Mouse (Mus musculus) embryonic facial prominence, embryonic 14.5 days (tissue): ENCODE measurements at regions not wholly inside any gene's neighbourhood (a gene's known extent, or its start where the extent isn't known, plus 50 kb on each side); places are given as distances from the start of the nearest gene placed in this dataset.
"Not testable (repeated sequence)": the region's sequence is repeated elsewhere in the genome, so short reads cannot be mapped to it uniquely, and the experiment has no call there.

Experiments
- ATAC-seq: fragments of 200-750 bp; cut with Nextera tagmentation; 2 replicates; pipeline ENCODE4 v1.8.0; 2017; ENCODE audit warnings: low read depth, moderate number of reproducible peaks, moderate TSS enrichment
- DNase-seq: peaks from one replicate; pipeline ENCODE4 v3.0.0-alpha.2; 2015; ENCODE audit warnings: low spot score
- H3K27ac ChIP-seq: fragments of 300-500 bp; sonication (generic); replicated peaks from 2 replicates; pipeline ENCODE4 v1.5.1; 2014; ENCODE audit warnings: low read depth, mild to moderate bottlenecking, low read length, moderate library complexity
- H3K27me3 ChIP-seq: fragments of 300-500 bp; sonication (generic); replicated peaks from 2 replicates; pipeline ENCODE4 v1.6.1; 2014; ENCODE audit warnings: low read length; ENCODE audit not compliant: control insufficient read depth, insufficient read depth
- H3K36me3 ChIP-seq: fragments of 300-500 bp; sonication (generic); 2 replicates; pipeline ENCODE4 v1.6.1; 2014; ENCODE audit warnings: low read length, mixed read lengths; ENCODE audit not compliant: control insufficient read depth, insufficient read depth
- H3K4me1 ChIP-seq: fragments of 300-500 bp; sonication (generic); 2 replicates; pipeline ENCODE4 v1.6.1; 2014; ENCODE audit warnings: antibody characterized with exemption, low read length; ENCODE audit not compliant: control insufficient read depth, insufficient read depth
- H3K4me2 ChIP-seq: fragments of 300-500 bp; sonication (generic); 2 replicates; pipeline ENCODE4 v1.6.1; 2014; ENCODE audit warnings: low read depth, mild to moderate bottlenecking, low read length, moderate library complexity, mixed read lengths
- H3K4me3 ChIP-seq: fragments of 300-500 bp; sonication (generic); 2 replicates; pipeline ENCODE4 v1.5.1; 2014; ENCODE audit warnings: low read depth, mild to moderate bottlenecking, low read length
- H3K9ac ChIP-seq: fragments of 300-500 bp; sonication (generic); 2 replicates; pipeline ENCODE4 v1.6.1; 2014; ENCODE audit warnings: low read depth, mild to moderate bottlenecking, low read length, moderate library complexity, mixed read lengths
- H3K9me3 ChIP-seq: fragments of 300-500 bp; sonication (generic); 2 replicates; pipeline ENCODE4 v1.6.1; 2016; ENCODE audit warnings: low read length; ENCODE audit not compliant: control insufficient read depth
- WGBS: fragments of 180-500 bp; shearing (Covaris S2); extraction: QIAGEN DNeasy Blood & Tissue Kit; methylation state at CpG from one replicate; pipeline ENCODE4 v1.1.7; 2014; 5-methylcytosine and 5-hydroxymethylcytosine counted together

DNA sequence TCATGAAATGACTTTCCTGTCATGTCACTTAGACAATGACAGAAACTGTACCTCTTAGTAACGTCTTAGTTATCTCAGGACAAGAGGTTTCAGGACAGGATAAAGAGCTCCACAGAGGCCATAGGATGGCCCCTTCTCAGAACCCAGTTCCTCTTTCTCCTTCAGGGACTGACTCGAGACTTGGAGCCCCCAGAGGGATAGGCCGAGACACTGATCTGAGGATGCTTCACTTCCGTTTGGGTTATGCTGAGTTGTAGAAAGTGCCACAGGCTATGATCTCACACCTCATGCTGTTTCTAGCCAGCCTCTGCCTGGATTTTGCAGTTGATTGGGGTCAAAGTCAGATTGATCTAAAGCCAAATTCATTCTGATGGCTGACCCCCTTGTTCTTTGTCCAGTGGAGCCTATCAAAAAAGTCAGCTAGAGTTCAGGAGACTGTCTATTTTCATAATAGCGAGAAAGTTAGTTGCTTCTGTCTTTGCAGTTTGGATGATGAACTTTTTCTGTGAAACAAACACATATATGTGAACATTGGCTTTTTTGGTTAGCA is 70.7 kb downstream of the Sult3a2 start:
- no peaks in the 10 kb centered on the region for H3K4me1 ChIP-seq
- WGBS = 63% methylated on average over 5 of the region's 5 CpGs
- ATAC-seq = no peak

DNA sequence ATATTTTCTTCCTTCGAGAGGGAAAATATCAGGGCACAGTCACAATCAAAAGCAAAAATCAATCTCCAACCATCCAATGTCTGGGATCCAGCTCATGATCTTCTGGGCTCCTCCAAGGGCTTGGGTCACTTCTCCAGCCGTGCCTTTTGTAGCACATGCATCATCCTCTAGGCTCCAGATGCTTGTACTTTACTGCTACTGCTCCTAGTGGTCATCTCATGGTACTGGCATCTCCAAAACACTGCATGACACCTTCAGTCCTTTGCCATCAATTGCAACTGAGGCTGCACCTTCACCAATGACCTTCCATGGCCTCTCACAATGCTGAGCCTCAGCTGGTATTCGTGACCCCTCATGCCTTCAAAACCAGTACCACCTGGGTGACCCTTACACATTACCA is 77.8 kb downstream of the Sult3a2 start:
- DNase-seq, H3K4me1 ChIP-seq, ATAC-seq, H3K27me3 ChIP-seq, H3K9me3 ChIP-seq, H3K36me3 ChIP-seq, H3K27ac ChIP-seq, H3K4me3 ChIP-seq, H3K9ac ChIP-seq, H3K4me2 ChIP-seq: not testable (repeated sequence)
- WGBS = 69% methylated on average over 3 of the region's 3 CpGs

More for the DNA sequence above, 70.7 kb downstream of the Sult3a2 start:
- no peaks in the 10 kb centered on the region for H3K36me3 ChIP-seq
- H3K4me3 ChIP-seq = no peak overlapping the region
- no peak overlapping the region for H3K4me2 ChIP-seq
- no peak overlapping the region for H3K27ac ChIP-seq
- no peak overlapping the region for H3K9ac ChIP-seq
- DNase-seq = no peak
- H3K9me3 ChIP-seq = no peaks in the 10 kb centered on the region
- H3K27me3 ChIP-seq = no peaks in the 10 kb centered on the region

DNA sequence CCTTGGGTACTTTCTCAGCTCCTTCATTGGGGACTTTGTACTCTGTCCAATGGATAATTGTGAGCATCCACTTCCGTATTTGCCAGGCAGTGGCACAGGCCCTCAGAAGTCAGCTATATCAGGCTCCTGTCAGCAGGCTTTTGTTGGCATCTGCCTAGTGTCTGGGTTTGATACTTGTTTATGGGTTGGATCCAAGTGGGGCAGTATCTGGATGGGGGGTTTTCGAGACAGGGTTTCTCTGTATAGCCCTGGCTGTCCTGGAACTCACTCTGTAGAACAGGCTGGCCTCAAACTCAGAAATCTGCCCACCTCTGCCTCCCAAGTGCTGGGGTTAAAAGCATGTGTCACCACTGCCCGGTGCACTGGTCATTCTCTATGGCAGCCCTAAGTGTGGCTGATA is 79.7 kb upstream of the Clvs2 start:
- WGBS = 87% methylated on average over 3 of the region's 3 CpGs
- not testable (repeated sequence) for H3K9ac ChIP-seq

DNA sequence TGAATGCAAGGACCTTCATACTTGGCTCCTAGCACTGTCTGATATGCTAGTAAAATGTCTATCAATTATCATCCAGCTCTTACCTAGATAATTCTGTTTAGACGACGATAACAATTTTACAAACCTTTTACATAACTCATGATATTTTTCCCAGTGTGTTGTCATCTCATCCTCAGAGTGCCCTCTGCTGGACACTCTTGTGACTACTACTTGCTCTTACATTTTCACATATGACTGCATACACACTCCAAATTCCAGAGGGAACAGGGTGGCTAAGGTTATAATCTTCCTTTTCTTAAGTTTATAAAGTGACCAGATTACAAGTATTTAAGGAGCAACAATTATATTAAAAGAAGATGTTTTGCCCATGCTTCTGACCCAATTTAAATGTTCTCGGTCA is 78.9 kb upstream of the Clvs2 start:
- Histone ChIP-seq H3K4me3 (no peak overlapping the region), H3K36me3 (no peaks in the 10 kb centered on the region), H3K4me2 (no peak overlapping the region), H3K9ac (no peak overlapping the region), H3K27me3 (no peaks in the 10 kb centered on the region), H3K9me3 (no peaks in the 10 kb centered on the region), H3K4me1 (no peaks in the 10 kb centered on the region), H3K27ac (no peak overlapping the region)
- 53% methylated on average over 3 of the region's 3 CpGs for WGBS
- ATAC-seq = no peak
- peak; percentile 74 for DNase-seq

More for the DNA sequence above, 79.7 kb upstream of the Clvs2 start:
- H3K27me3 ChIP-seq, ATAC-seq, H3K36me3 ChIP-seq, DNase-seq, H3K4me1 ChIP-seq, H3K4me3 ChIP-seq, H3K27ac ChIP-seq, H3K9me3 ChIP-seq, H3K4me2 ChIP-seq: not testable (repeated sequence)
